Mouse (Mus musculus) cerebellum, adult 8-10 months (tissue): ENCODE measurements around the gene Slc16a12.
"Not testable (repeated sequence)": the region's sequence is repeated elsewhere in the genome, so short reads cannot be mapped to it uniquely, and the experiment has no call there.

Experiments
- DNase-seq: peaks from one replicate; pipeline ENCODE4 v3.0.0; 2022

The Slc16a12 gene

DNA sequence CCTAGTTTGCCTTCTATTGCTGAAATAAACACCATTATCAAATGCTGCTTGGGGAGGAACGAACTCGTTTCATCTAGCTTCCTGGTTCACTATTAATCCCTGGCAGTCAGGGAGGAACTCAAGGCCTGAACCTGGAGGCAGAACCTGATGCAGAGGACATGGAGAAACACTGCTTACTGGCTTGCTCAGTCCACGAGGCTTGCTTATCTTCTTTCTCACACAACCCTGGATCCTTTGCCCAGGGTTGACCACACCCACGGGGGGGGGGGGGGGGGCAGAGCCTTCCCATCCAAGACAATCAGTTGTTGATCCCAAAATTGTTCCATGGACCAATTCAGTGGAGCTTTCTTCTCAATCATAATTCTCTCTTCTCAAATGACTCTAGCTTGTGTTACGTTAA is 84.3 kb downstream of the Slc16a12 start:
- DNase-seq: no peak

- peak; percentile 34 for DNase-seq
Measured at GRCm38 (mm10) chr19:34662067-34662507, 85.0 kb downstream of the Slc16a12 start.

GRCm38 (mm10) chr19:34656511-34657298 is 90.4 kb downstream of the Slc16a12 start:
- DNase-seq: no peak

GRCm38 (mm10) chr19:34655227-34655805 is 91.8 kb downstream of the Slc16a12 start:
- DNase-seq: no peak

GRCm38 (mm10) chr19:34650997-34651396 is 96.1 kb downstream of the Slc16a12 start:
- DNase-seq: no peak

DNA sequence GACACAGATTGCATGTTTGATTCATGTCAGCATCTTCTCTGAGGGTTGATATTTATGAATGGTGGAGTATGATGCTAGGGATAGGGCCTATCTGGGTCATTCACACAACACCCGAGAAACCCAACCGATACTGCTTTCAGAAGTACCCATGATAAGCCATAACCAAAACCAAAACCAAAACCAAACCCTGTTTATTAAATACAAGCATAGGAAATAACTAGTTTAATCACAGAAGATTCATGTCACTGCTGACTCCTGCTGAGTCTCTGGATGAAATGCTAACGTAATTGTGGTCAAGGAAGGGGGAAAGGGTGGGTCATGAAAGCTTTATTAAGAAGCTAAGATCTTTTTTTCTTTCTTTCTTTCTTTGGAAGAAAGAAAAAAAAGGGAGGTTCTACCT is 96.8 kb downstream of the Slc16a12 start:
- no peak for DNase-seq

- not testable (repeated sequence) for DNase-seq
Measured at GRCm38 (mm10) chr19:34647630-34648029, 99.5 kb downstream of the Slc16a12 start.

- no peak for DNase-seq
Measured at GRCm38 (mm10) chr19:34642616-34643015, 104.5 kb downstream of the Slc16a12 start.

DNA sequence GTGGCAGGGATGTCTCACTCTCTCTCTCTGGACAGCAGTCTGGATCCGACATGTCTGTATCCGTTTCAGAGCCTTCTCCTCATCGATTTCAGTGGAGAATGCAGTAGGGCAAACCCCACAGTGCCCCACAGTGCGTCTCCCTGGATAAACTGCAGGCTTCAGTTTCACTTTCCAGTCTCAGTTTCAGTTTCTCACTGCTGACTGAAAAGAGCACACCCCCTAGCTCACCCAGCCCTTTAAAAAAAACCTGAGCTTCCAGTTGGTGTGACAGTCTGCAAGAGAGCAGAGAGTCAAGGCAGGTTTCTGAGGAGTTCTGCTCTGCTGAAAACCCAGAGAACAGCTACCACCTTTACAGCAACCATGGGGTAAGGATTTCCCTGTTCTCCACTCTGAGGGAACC is 106.5 kb downstream of the Slc16a12 start, which contains the start of the genes Ifit1bl2 and Ifit1:
TSS of gene Ifit1bl2 (minus strand) at position 121 of the 400 bp plus-strand sequence.
TSS of gene Ifit1 (plus strand) at position 249 of the 400 bp plus-strand sequence.
- no peak for DNase-seq

DNA sequence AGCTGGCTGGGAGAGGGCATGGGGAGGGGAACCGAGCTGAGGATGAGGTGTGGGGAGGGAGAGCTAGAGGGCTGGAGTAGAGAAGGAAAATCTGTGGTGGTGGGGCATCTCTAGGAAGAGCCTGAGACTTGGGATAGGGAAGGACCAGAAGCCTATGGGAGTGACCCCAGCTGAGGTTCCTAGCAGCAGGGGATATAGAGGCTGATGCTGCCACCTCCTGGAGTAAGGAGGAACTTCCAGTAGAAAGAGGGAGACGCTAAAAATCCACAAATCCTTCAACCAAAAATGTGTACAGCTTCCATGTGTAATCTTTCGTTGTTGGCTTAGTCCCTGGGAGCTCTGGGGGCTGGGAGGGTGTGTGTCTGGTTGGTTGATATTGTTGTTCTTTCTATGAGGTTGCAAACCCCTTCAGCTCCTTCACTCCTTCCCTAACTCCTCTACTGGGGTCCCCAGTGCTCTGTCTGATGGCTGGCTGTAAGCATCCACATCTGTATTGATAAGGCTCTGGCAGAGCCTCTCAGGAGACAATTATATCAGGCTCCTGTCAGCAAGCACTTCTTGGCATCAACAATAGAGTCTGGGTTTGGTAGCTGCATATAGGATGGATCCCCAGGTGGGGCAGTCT is 110.0 kb downstream of the Slc16a12 start:
- peak; percentile 8 for DNase-seq

DNA sequence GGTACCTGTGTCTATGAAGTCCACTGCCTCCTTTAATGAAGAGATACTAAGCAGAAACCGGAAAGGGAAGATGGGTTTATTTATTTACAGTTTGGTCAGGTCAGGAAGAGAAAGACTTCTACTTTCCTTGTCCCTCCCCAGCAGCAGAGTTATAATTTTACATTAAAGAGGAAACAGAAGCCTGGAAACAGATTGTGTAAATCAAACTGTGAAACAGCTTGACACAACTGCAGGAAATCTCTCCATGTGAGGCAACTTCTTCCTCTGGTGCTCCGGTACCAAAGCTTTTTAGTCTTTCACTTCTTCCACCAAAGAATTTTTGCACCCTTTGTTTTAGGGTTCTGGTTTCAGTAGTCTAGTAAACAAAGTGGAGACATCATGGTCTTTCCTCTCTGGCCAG is 113.6 kb downstream of the Slc16a12 start:
- DNase-seq: no peak

DNA sequence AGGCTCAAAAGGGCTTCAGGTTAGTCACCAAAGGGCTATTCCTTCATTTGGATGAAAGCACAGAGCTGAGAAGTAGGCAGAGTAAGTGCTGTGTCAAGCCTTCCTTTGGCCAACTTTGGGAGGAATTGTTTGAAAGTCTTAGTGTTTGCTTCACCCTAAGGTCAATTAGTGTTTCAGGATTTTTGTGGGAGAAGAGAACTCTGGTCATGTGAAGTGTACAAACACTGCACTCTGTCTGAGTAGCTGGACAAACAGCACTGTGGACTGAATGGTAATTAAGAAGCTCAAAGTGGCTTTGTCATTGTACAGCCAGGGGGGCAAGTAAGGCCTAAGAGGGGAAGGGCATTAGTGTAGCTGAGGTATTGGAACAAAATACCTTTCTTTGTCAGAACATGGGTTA is 115.6 kb downstream of the Slc16a12 start:
- DNase-seq: no peak

GRCm38 (mm10) chr19:34627496-34627895 is 119.6 kb downstream of the Slc16a12 start:
- no peak for DNase-seq

GRCm38 (mm10) chr19:34624663-34625062 is 122.4 kb downstream of the Slc16a12 start:
- DNase-seq: no peak

GRCm38 (mm10) chr19:34623781-34624180 is 123.3 kb downstream of the Slc16a12 start:
- DNase-seq: no peak

DNA sequence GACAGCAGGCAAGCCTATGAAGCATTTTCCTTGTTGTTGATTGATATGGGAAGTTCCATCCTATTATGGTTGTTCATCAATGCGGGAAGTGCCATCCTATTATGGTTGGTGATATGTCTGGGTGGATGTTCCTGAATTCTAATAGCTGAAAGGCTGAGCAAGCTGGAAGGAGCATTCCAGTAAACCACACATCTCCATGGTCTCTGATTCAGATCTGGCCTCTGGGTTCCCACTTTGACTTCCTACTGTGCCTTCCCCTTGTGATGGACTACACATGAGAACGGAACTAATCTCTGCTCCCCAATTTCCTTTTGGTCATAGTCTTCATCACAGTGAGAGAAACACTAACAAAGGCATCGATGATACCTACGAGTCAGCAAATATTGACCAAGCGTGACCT is 126.2 kb downstream of the Slc16a12 start:
- no peak for DNase-seq
